Mouse (Mus musculus) T-cell, adult 2 months (primary cell): ENCODE measurements around the gene Slc10a1.

Experiments used
- DNase-seq: peaks from one replicate; pipeline ENCODE4 v3.0.0; 2022; ENCODE audit warnings: low spot score

Gene Slc10a1

GRCm38 (mm10) chr12:80927518-80927917, 41.0 kb downstream of the Slc10a1 start:
- DNase-seq, result no peak

- no peak for DNase-seq
These were observed 42.0 kb downstream of the Slc10a1 start for GRCm38 (mm10) chr12:80926550-80926949.

- no peak for DNase-seq
These were observed 42.6 kb downstream of the Slc10a1 start for GRCm38 (mm10) chr12:80925919-80926318.

GRCm38 (mm10) chr12:80924205-80924604, 44.3 kb downstream of the Slc10a1 start:
- no peak for DNase-seq

GRCm38 (mm10) chr12:80923602-80924001, 44.9 kb downstream of the Slc10a1 start:
- no peak for DNase-seq

GRCm38 (mm10) chr12:80922869-80923268, 45.6 kb downstream of the Slc10a1 start:
- no peak for DNase-seq

- no peak for DNase-seq
These were observed 47.2 kb downstream of the Slc10a1 start for GRCm38 (mm10) chr12:80921301-80921700.

GRCm38 (mm10) chr12:80917764-80918163, 50.7 kb downstream of the Slc10a1 start:
- peak; percentile 59 for DNase-seq

GRCm38 (mm10) chr12:80909631-80910030, 58.9 kb downstream of the Slc10a1 start:
- no peak for DNase-seq
